Mouse (Mus musculus) cerebellum, adult 8-10 months (tissue): Measurements from ENCODE around the gene Unc5b.

Experiments
- DNase-seq: peaks from one replicate; pipeline ENCODE4 v3.0.0; 2022

Unc5b gene

GRCm38 (mm10) chr10:60716449-60716848, 114.9 kb downstream of the Unc5b start:
- DNase-seq: no peak
